19 mouse cellular contexts compared by ENCODE assay signal in genomic region chr1:87779204-87779785, GRCm38 (mm10). TPM values are rescaled to one million over a fixed set of nuclear protein-coding genes. Genes with fewer than 3 reads are reported as not detected.
A peak's percentile ranks its signal among the peaks of the same experiment; 100 is the strongest.
DNase-seq lines count a peak whose midpoint lies in the region; ATAC-seq and TF ChIP-seq lines count a peak whose summit lies in the region.
"Had no signal": no experiment of that assay in that cellular context is flagged by ENCODE, and none has a peak within 500 bp of the region (broad histone marks: within the 10 kb centered on the region; RNA-seq: fewer than 3 reads in every experiment).

No protein-coding gene starts in this region.

- H3K9ac ChIP-seq in kidney, embryonic 15.5 days: no peak overlapping the region
- H3K9ac ChIP-seq in liver, embryonic 13.5 days: no peak overlapping the region
- no peak overlapping the region for H3K9ac ChIP-seq in liver, embryonic 12.5 days
- H3K9ac ChIP-seq: embryonic facial prominence, embryonic 12.5 days; forebrain, embryonic 15.5 days; heart, embryonic 15.5 days; hindbrain, embryonic 13.5 days had no signal

- no peaks in the 10 kb centered on the region for H3K9me3 ChIP-seq in kidney, embryonic 15.5 days (replicated peaks)
- no peaks in the 10 kb centered on the region for H3K9me3 ChIP-seq in liver, embryonic 13.5 days (replicated peaks)
- H3K9me3 ChIP-seq in liver, embryonic 12.5 days (replicated peaks): no peaks in the 10 kb centered on the region
- H3K9me3 ChIP-seq: embryonic facial prominence, embryonic 12.5 days; forebrain, embryonic 15.5 days; heart, embryonic 15.5 days; hindbrain, embryonic 13.5 days had no signal

- H3K4me2 ChIP-seq in kidney, embryonic 15.5 days: no peak overlapping the region
- H3K4me2 ChIP-seq in liver, embryonic 13.5 days: no peak overlapping the region
- no peak overlapping the region for H3K4me2 ChIP-seq in liver, embryonic 12.5 days
- H3K4me2 ChIP-seq: embryonic facial prominence, embryonic 12.5 days; forebrain, embryonic 15.5 days; heart, embryonic 11.5 days; heart, embryonic 15.5 days; hindbrain, embryonic 13.5 days had no signal

- peaks cover 2% of the 10 kb centered on the region; the same call in 1 of the 2 replicates for H3K4me1 ChIP-seq in kidney, adult 2 months (ENCODE audit: control insufficient read depth, insufficient read depth, low read length)
- no peaks in the 10 kb centered on the region for H3K4me1 ChIP-seq in kidney, embryonic 15.5 days
- no peaks in the 10 kb centered on the region for H3K4me1 ChIP-seq in liver, embryonic 13.5 days (replicated peaks)
- H3K4me1 ChIP-seq in liver, embryonic 12.5 days: no peaks in the 10 kb centered on the region
- H3K4me1 ChIP-seq: embryonic facial prominence, embryonic 12.5 days; forebrain, embryonic 15.5 days; heart, embryonic 15.5 days; hindbrain, embryonic 13.5 days had no signal

- no peak for ATAC-seq in kidney, embryonic 15.5 days (replicated peaks; ENCODE audit: low FRiP score)
- no peak; the same call in 1 of the 2 replicates for ATAC-seq in liver, embryonic 13.5 days (ENCODE audit: low read depth)
- ATAC-seq in liver, embryonic 12.5 days: no peak
- ATAC-seq: forebrain, embryonic 15.5 days had no signal

- H3K36me3 ChIP-seq in kidney, adult 2 months (ENCODE audit: control insufficient read depth, insufficient read depth, low read length): peaks cover 5% of the 10 kb centered on the region
- H3K36me3 ChIP-seq in kidney, embryonic 15.5 days: peaks cover 98% of the 10 kb centered on the region
- H3K36me3 ChIP-seq in liver, embryonic 13.5 days: peaks cover 96% of the 10 kb centered on the region
- peaks cover 100% of the 10 kb centered on the region for H3K36me3 ChIP-seq in liver, embryonic 12.5 days

- DNase-seq in kidney, adult 2 months: peak; percentile 60
- no peak for DNase-seq in liver, embryonic 13.5 days
- DNase-seq in gonadal fat pad, adult 2 months (ENCODE audit: low read depth): peak; percentile 64
- DNase-seq in left cerebral cortex, adult 18-20 months (ENCODE audit: low spot score in 2 of 2): no peak
- DNase-seq in lung, adult 18-20 months: no peak
- DNase-seq: adrenal gland, adult 8-10 months; adrenal gland, postnatal 36 days; cerebellum, adult 2 months; cerebellum, postnatal 10 days; gastrocnemius, postnatal 36 days; heart, adult 18-20 months; heart, postnatal 14 days had no signal

- WGBS in kidney, adult 2 months: 68% methylated on average over 5 of the region's 5 CpGs
- WGBS in kidney, embryonic 15.5 days: 83% methylated on average over 5 of the region's 5 CpGs
- WGBS in liver, embryonic 13.5 days (ENCODE audit: insufficient replicate concordance): 77% methylated on average over 5 of the region's 5 CpGs
- 82% methylated on average over 5 of the region's 5 CpGs for WGBS in liver, embryonic 12.5 days (ENCODE audit: insufficient replicate concordance)

- H3K27me3 ChIP-seq in kidney, adult 2 months (replicated peaks; ENCODE audit: control insufficient read depth, insufficient read depth, low read length): no peaks in the 10 kb centered on the region
- no peaks in the 10 kb centered on the region for H3K27me3 ChIP-seq in kidney, embryonic 15.5 days
- H3K27me3 ChIP-seq in liver, embryonic 13.5 days: no peaks in the 10 kb centered on the region
- no peaks in the 10 kb centered on the region for H3K27me3 ChIP-seq in liver, embryonic 12.5 days (replicated peaks)
- H3K27me3 ChIP-seq: embryonic facial prominence, embryonic 12.5 days; forebrain, embryonic 15.5 days; heart, embryonic 15.5 days; hindbrain, embryonic 13.5 days had no signal

- no peak overlapping the region for H3K27ac ChIP-seq in kidney, adult 2 months (ENCODE audit: insufficient read depth, low read depth, low read length)
- no peak overlapping the region for H3K27ac ChIP-seq in kidney, embryonic 15.5 days
- peak overlapping the region; percentile 1; the same call in 1 of the 2 replicates for H3K27ac ChIP-seq in liver, embryonic 13.5 days
- no peak overlapping the region for H3K27ac ChIP-seq in liver, embryonic 12.5 days
- H3K27ac ChIP-seq: embryonic facial prominence, embryonic 12.5 days; forebrain, embryonic 15.5 days; heart, embryonic 15.5 days; hindbrain, embryonic 13.5 days had no signal

- no peak for TF ChIP-seq CTCF in kidney, adult 2 months (conservative IDR thresholded peaks at IDR 0.05; ENCODE audit: insufficient read depth, insufficient read length, low read depth, low read length)

- TF ChIP-seq POLR2A in kidney, adult 2 months (IDR thresholded peaks at IDR 0.05; ENCODE audit: low read depth, low read length): no peak

- H3K4me3 ChIP-seq in kidney, adult 2 months (ENCODE audit: insufficient read depth, low read depth, low read length): no peak overlapping the region
- no peak overlapping the region for H3K4me3 ChIP-seq in kidney, embryonic 15.5 days (replicated peaks)
- H3K4me3 ChIP-seq in liver, embryonic 13.5 days (replicated peaks): no peak overlapping the region
- H3K4me3 ChIP-seq in liver, embryonic 12.5 days: no peak overlapping the region
- H3K4me3 ChIP-seq: embryonic facial prominence, embryonic 12.5 days; forebrain, embryonic 15.5 days; heart, embryonic 15.5 days; hindbrain, embryonic 13.5 days had no signal

RNA-seq across cellular contexts. Expression of gene Atg16l1, which starts 23.6 kb away (rescaled TPM):
- polyA plus RNA-seq in kidney, adult 2 months (2012; rRNA removed): 19.8 and 20.0 TPM in 2 replicates
- 28.8 and 31.4 TPM in 2 replicates for polyA plus RNA-seq in kidney, embryonic 15.5 days (2015; fragmentation: Nextera tagmentation; extraction: Ambion mirVana)
- 14.5 and 15.3 TPM in 2 replicates for polyA plus RNA-seq in liver, embryonic 13.5 days (2015; fragmentation: Nextera tagmentation; extraction: Ambion mirVana)
- 19.5 and 21.9 TPM in 2 replicates for polyA plus RNA-seq in liver, embryonic 12.5 days (2016; fragmentation: Nextera tagmentation; extraction: Ambion mirVana)
- polyA plus RNA-seq in gonadal fat pad, adult 2 months (2012; rRNA removed): 26.5 and 38.2 TPM in 2 replicates
- 10 to 100 TPM; 63.7 to 66.4 TPM for total RNA-seq in left cerebral cortex, adult 18-20 months (2021)

RNA-seq across cellular contexts. Expression of gene Sag, which starts 24.2 kb away (rescaled TPM):
- 0.16 and 0.34 TPM in 2 replicates for polyA plus RNA-seq in kidney, adult 2 months (2012; rRNA removed)
- 3.0 and 3.1 TPM in 2 replicates for polyA plus RNA-seq in kidney, embryonic 15.5 days (2015; fragmentation: Nextera tagmentation; extraction: Ambion mirVana)
- 0.83 and 0.92 TPM in 2 replicates for polyA plus RNA-seq in liver, embryonic 13.5 days (2015; fragmentation: Nextera tagmentation; extraction: Ambion mirVana)
- polyA plus RNA-seq in liver, embryonic 12.5 days (2016; fragmentation: Nextera tagmentation; extraction: Ambion mirVana): 1.4 and 1.5 TPM in 2 replicates
- 2.4 and 5.4 TPM in 2 replicates for polyA plus RNA-seq in gonadal fat pad, adult 2 months (2012; rRNA removed)
- 1 to 10 TPM; 2.7 to 3.0 TPM for total RNA-seq in left cerebral cortex, adult 18-20 months (2021)

Comparison
In these comparisons a context has a peak if more than half of its experiments do, and no peak if none do; other contexts are left out.
1. DNase-seq: peak in kidney, adult 2 months (single experiment) and gonadal fat pad, adult 2 months (single experiment); none in liver, embryonic 13.5 days (single experiment), left cerebral cortex, adult 18-20 months (0 of 2) and lung, adult 18-20 months (0 of 2).